Mouse (Mus musculus) MEL (cell line): Measurements from ENCODE around the gene Fbrsl1. TPM values are rescaled to one million over a fixed set of nuclear protein-coding genes. Genes with fewer than 3 reads are reported as not detected.

Source experiments
- DNase-seq: peaks from one replicate; pipeline ENCODE4 v3.0.0; 2011; ENCODE audit warnings: low read depth, low spot score
- H3K27ac ChIP-seq: 2 replicates; pipeline ENCODE4 v1.5.1; 2012; ENCODE audit warnings: low read depth, mild to moderate bottlenecking, control low read depth, low read length, moderate library complexity; ENCODE audit not compliant: control insufficient read depth
- H3K27me3 ChIP-seq, 2 experiments: fragments of 150-350 bp in 1 of 2; sonication (generic) in 1 of 2; 2 replicates each; pipeline ENCODE4 v1.6.1; 2012; ENCODE audit warnings: low read length in 2 of 2, mild to moderate bottlenecking in 2 of 2, improper control_type of control experiment in 1 of 2, moderate library complexity in 1 of 2; ENCODE audit not compliant: insufficient read depth in 2 of 2, control insufficient read depth in 1 of 2
- H3K36me3 ChIP-seq, 2 experiments: 2 replicates each; pipeline ENCODE4 v1.6.1; 2012 to 2014; ENCODE audit warnings: low read length in 2 of 2, improper control_type of control experiment in 1 of 2, inconsistent platforms in 1 of 2, mild to moderate bottlenecking in 1 of 2; ENCODE audit not compliant: insufficient read depth in 2 of 2, control insufficient read depth in 1 of 2
- H3K4me1 ChIP-seq, 2 experiments: fragments of 150-350 bp in 1 of 2; sonication (generic) in 1 of 2; 2 replicates each; pipeline ENCODE4 v1.6.1; 2012; ENCODE audit warnings: low read length in 2 of 2, improper control_type of control experiment in 1 of 2, mild to moderate bottlenecking in 1 of 2; ENCODE audit not compliant: insufficient read depth in 2 of 2, control insufficient read depth in 1 of 2
- H3K4me3 ChIP-seq, 2 experiments: fragments of 150-350 bp in 1 of 2; sonication (generic) in 1 of 2; 2 replicates each; pipeline ENCODE4 v1.5.1; 2012; ENCODE audit warnings: low read depth in 2 of 2, low read length in 2 of 2, mild to moderate bottlenecking in 2 of 2, moderate library complexity in 2 of 2, control low read depth in 1 of 2, improper control_type of control experiment in 1 of 2; ENCODE audit not compliant: control insufficient read depth in 1 of 2, insufficient read depth in 1 of 2
- H3K79me2 ChIP-seq: 2 replicates; pipeline ENCODE4 v1.6.1; 2012; ENCODE audit warnings: mild to moderate bottlenecking, low read length, moderate library complexity; ENCODE audit not compliant: control insufficient read depth, poor library complexity, insufficient read depth
- H3K9ac ChIP-seq: 2 replicates; pipeline ENCODE4 v1.6.1; 2012; ENCODE audit warnings: low read depth, mild to moderate bottlenecking, control low read depth, low read length, moderate library complexity; ENCODE audit not compliant: control insufficient read depth, poor library complexity, severe bottlenecking
- H3K9me3 ChIP-seq: fragments of 150-350 bp; sonication (generic); replicated peaks from 2 replicates; pipeline ENCODE4 v1.6.1; 2012; ENCODE audit warnings: mild to moderate bottlenecking, low read length, improper control_type of control experiment, moderate library complexity; ENCODE audit not compliant: insufficient read depth
- CHD1 ChIP-seq: IDR thresholded peaks from 2 replicates; pipeline ENCODE4 v1.6.1; 2012; ENCODE audit warnings: low read depth, mild to moderate bottlenecking, inconsistent platforms, low read length, improper control_type of control experiment
- CHD2 ChIP-seq: IDR thresholded peaks from 2 replicates; pipeline ENCODE4 v1.6.1; 2011; ENCODE audit warnings: low read length, improper control_type of control experiment
- CTCF ChIP-seq, 3 experiments: IDR thresholded peaks in 2 of 3; conservative IDR thresholded peaks in 1 of 3; 2 replicates each; pipeline ENCODE4 v1.5.1; 2011 to 2012; ENCODE audit warnings: low read length in 3 of 3, low read depth in 2 of 3, mild to moderate bottlenecking in 2 of 3, improper control_type of control experiment in 1 of 3, inconsistent platforms in 1 of 3, mixed read lengths in 1 of 3, moderate library complexity in 1 of 3; ENCODE audit not compliant: control insufficient read depth in 1 of 3, insufficient read depth in 1 of 3, poor library complexity in 1 of 3, severe bottlenecking in 1 of 3
- E2F4 ChIP-seq: IDR thresholded peaks from 2 replicates; pipeline ENCODE4 v1.6.1; 2011; ENCODE audit warnings: low read depth, low read length, improper control_type of control experiment, borderline replicate concordance
- ELF1 ChIP-seq: IDR thresholded peaks from 2 replicates; pipeline ENCODE4 v1.6.1; 2014; ENCODE audit warnings: low read depth, mild to moderate bottlenecking, inconsistent platforms, low read length, improper control_type of control experiment, moderate library complexity
- ETS1 ChIP-seq: IDR thresholded peaks from 2 replicates; pipeline ENCODE4 v1.6.1; 2012; ENCODE audit warnings: low read depth, mild to moderate bottlenecking, inconsistent platforms, low read length, improper control_type of control experiment, moderate library complexity
- GABPA ChIP-seq: IDR thresholded peaks from 2 replicates; pipeline ENCODE4 v1.6.1; 2012; ENCODE audit warnings: low read depth, mild to moderate bottlenecking, inconsistent platforms, low read length, improper control_type of control experiment, moderate library complexity
- GATA1 ChIP-seq: IDR thresholded peaks from 2 replicates; pipeline ENCODE4 v1.6.1; 2011; ENCODE audit warnings: low read depth, low read length, improper control_type of control experiment
- HCFC1 ChIP-seq: IDR thresholded peaks from 2 replicates; pipeline ENCODE4 v1.6.1; 2012; ENCODE audit warnings: low read depth, mild to moderate bottlenecking, inconsistent platforms, low read length, improper control_type of control experiment, moderate library complexity
- KAT2A ChIP-seq: conservative IDR thresholded peaks from 2 replicates; pipeline ENCODE4 v1.6.1; 2012; ENCODE audit warnings: low read depth, low read length, improper control_type of control experiment, inconsistent platforms
- MAFK ChIP-seq: IDR thresholded peaks from 2 replicates; pipeline ENCODE4 v1.6.1; 2011; ENCODE audit warnings: low read depth, mild to moderate bottlenecking, low read length, improper control_type of control experiment, borderline replicate concordance
- MAX ChIP-seq: IDR thresholded peaks from 2 replicates; pipeline ENCODE4 v1.6.1; 2011; ENCODE audit warnings: low read length, improper control_type of control experiment
- MAZ ChIP-seq: IDR thresholded peaks from 2 replicates; pipeline ENCODE4 v1.6.1; 2012; ENCODE audit warnings: low read depth, mild to moderate bottlenecking, inconsistent platforms, low read length, improper control_type of control experiment
- MEF2A ChIP-seq: IDR thresholded peaks from 2 replicates; pipeline ENCODE4 v1.6.1; 2014; ENCODE audit warnings: low read depth, mild to moderate bottlenecking, inconsistent platforms, low read length, improper control_type of control experiment; ENCODE audit not compliant: poor library complexity, insufficient replicate concordance, severe bottlenecking; ENCODE audit errors: extremely low read depth
- MYB ChIP-seq: IDR thresholded peaks from 2 replicates; pipeline ENCODE4 v1.6.1; 2011; ENCODE audit warnings: mild to moderate bottlenecking, low read depth, low read length, improper control_type of control experiment
- MYC ChIP-seq: IDR thresholded peaks from 2 replicates; pipeline ENCODE4 v1.6.1; 2011; ENCODE audit warnings: low read depth, mild to moderate bottlenecking, low read length, improper control_type of control experiment, moderate library complexity
- NELFE ChIP-seq: IDR thresholded peaks from 2 replicates; pipeline ENCODE4 v1.6.1; 2011; ENCODE audit warnings: low read depth, low read length, improper control_type of control experiment
- POLR2A ChIP-seq, 2 experiments: IDR thresholded peaks; 2 replicates each; pipeline ENCODE4 v1.6.1; 2011 to 2012; ENCODE audit warnings: low read length in 2 of 2, mild to moderate bottlenecking in 2 of 2, control low read depth in 1 of 2, improper control_type of control experiment in 1 of 2, low read depth in 1 of 2, moderate library complexity in 1 of 2; ENCODE audit not compliant: control insufficient read depth in 1 of 2, insufficient read depth in 1 of 2, poor library complexity in 1 of 2
- SIN3A ChIP-seq: IDR thresholded peaks from 2 replicates; pipeline ENCODE4 v1.6.1; 2012; ENCODE audit warnings: low read length, improper control_type of control experiment, inconsistent platforms
- SMC3 ChIP-seq: IDR thresholded peaks from 2 replicates; pipeline ENCODE4 v1.6.1; 2011; ENCODE audit warnings: low read depth, low read length, improper control_type of control experiment
- USF1 ChIP-seq: IDR thresholded peaks from 2 replicates; pipeline ENCODE4 v1.6.1; 2014; ENCODE audit warnings: low read depth, mild to moderate bottlenecking, inconsistent platforms, low read length, improper control_type of control experiment, moderate library complexity
- USF2 ChIP-seq, 2 experiments: IDR thresholded peaks; 2 replicates each; pipeline ENCODE4 v1.6.1; 2011 to 2012; ENCODE audit warnings: improper control_type of control experiment in 2 of 2, low read length in 2 of 2, borderline replicate concordance in 1 of 2, inconsistent platforms in 1 of 2, low read depth in 1 of 2, mild to moderate bottlenecking in 1 of 2; ENCODE audit not compliant: insufficient read depth in 1 of 2
- ZKSCAN1 ChIP-seq: IDR thresholded peaks from 2 replicates; pipeline ENCODE4 v1.6.1; 2012; ENCODE audit warnings: low read depth, mild to moderate bottlenecking, inconsistent platforms, low read length, improper control_type of control experiment, moderate library complexity
- ZMIZ1 ChIP-seq: IDR thresholded peaks from 2 replicates; pipeline ENCODE4 v1.6.1; 2012; ENCODE audit warnings: low read depth, mild to moderate bottlenecking, inconsistent platforms, low read length, improper control_type of control experiment, moderate library complexity
- ZNF384 ChIP-seq: IDR thresholded peaks from 2 replicates; pipeline ENCODE4 v1.6.1; 2012; ENCODE audit warnings: low read depth, mild to moderate bottlenecking, inconsistent platforms, low read length, improper control_type of control experiment
- polyA plus RNA-seq, 2 experiments: library from polyadenylated mRNA; stranded (reverse) in 1 of 2; unstranded in 1 of 2; fragments of >175 nt in 1 of 2; fragments of >200 nt in 1 of 2; gene quantifications; 2 replicates each; pipeline versions ENCODE4 v1.2.1 to v1.2.4; 2012; ENCODE audit warnings: low replicate concordance in 2 of 2, low read depth in 1 of 2; ENCODE audit not compliant: insufficient read length in 2 of 2, insufficient read depth in 1 of 2, missing spikeins in 1 of 2
- total RNA-seq: library from RNA; depleted of rRNA; stranded (reverse); fragments of 300-350 nt; gene quantifications from 2 replicates; pipeline ENCODE4 v1.2.3, GENCODE M21; 2012

Fbrsl1 gene
- total and polyA plus RNA-seq, 3 experiments = 12.7 to 56.1 TPM; not detected in 1

- Histone ChIP-seq H3K4me3 (no peak overlapping the region), H3K27ac (no peak overlapping the region), H3K9me3 (no peaks in the 10 kb centered on the region), H3K27me3 (no peaks in the 10 kb centered on the region), H3K36me3 (no peaks in the 10 kb centered on the region)
- no peak for DNase-seq
- no peak for TF ChIP-seq E2F4
- no peak for TF ChIP-seq MAFK
- no peak for TF ChIP-seq CHD1
- no peak for TF ChIP-seq GABPA
- no peak for TF ChIP-seq ZMIZ1
- no peak for TF ChIP-seq CTCF (IDR thresholded peaks at IDR 0.05 in 2 of 3, conservative IDR thresholded peaks at IDR 0.05 in 1 of 3; ENCODE audit: control insufficient read depth in 1 of 3, insufficient read depth in 1 of 3, low read depth in 2 of 3, low read length in 3 of 3, poor library complexity in 1 of 3, severe bottlenecking in 1 of 3)
- no peak for TF ChIP-seq MYC
- no peak for TF ChIP-seq ELF1
- TF ChIP-seq KAT2A = no peak
- TF ChIP-seq CHD2 = no peak
- TF ChIP-seq, all 39 proteins: peak for 0
- H3K9ac ChIP-seq = no peak overlapping the region
- no peaks in the 10 kb centered on the region for H3K4me1 ChIP-seq
- H3K79me2 ChIP-seq = no peaks in the 10 kb centered on the region
Measured at GRCm38 (mm10) chr5:110417756-110418522, 30.4 kb downstream of the Fbrsl1 start.

GRCm38 (mm10) chr5:110416825-110417401 lies 31.4 kb downstream of the Fbrsl1 start:
- DNase-seq = no peak
- Histone ChIP-seq H3K27ac (no peak overlapping the region), H3K4me3 (no peak overlapping the region), H3K79me2 (no peaks in the 10 kb centered on the region), H3K9ac (no peak overlapping the region), H3K9me3 (no peaks in the 10 kb centered on the region), H3K36me3 (no peaks in the 10 kb centered on the region), H3K27me3 (no peaks in the 10 kb centered on the region), H3K4me1 (no peaks in the 10 kb centered on the region)
- no peak for TF ChIP-seq MAX
- no peak for TF ChIP-seq USF2 (IDR thresholded peaks at IDR 0.05; ENCODE audit: borderline replicate concordance in 1 of 2, insufficient read depth in 1 of 2, low read depth in 1 of 2, low read length in 2 of 2)
- TF ChIP-seq MYB = no peak
- TF ChIP-seq SMC3 = no peak
- no peak for TF ChIP-seq GATA1
- no peak for TF ChIP-seq GABPA
- no peak for TF ChIP-seq SIN3A
- no peak for TF ChIP-seq MEF2A
- TF ChIP-seq HCFC1 = no peak
- TF ChIP-seq ETS1 = no peak
- TF ChIP-seq MAFK = no peak
- TF ChIP-seq POLR2A (IDR thresholded peaks at IDR 0.05; ENCODE audit: control insufficient read depth in 1 of 2, insufficient read depth in 1 of 2, low read depth in 1 of 2, low read length in 2 of 2, poor library complexity in 1 of 2) = no peak
- no peak for TF ChIP-seq ZKSCAN1
- TF ChIP-seq ZNF384 = no peak
- no peak for TF ChIP-seq USF1
- no peak for TF ChIP-seq MAZ
- TF ChIP-seq NELFE = no peak
